Mouse (Mus musculus) lung, adult 2 months (tissue): ENCODE data around the gene Olfr1324. TPM values are rescaled to one million over a fixed set of nuclear protein-coding genes. Genes with fewer than 3 reads are reported as not detected.
"Not testable (repeated sequence)": the region's sequence is repeated elsewhere in the genome, so short reads cannot be mapped to it uniquely, and the experiment has no call there.

ENCODE experiments used
- DNase-seq: peaks from one replicate; pipeline ENCODE4 v3.0.0; 2022
- H3K4me1 ChIP-seq: fragments of 200-500 bp; 2 replicates; pipeline ENCODE4 v1.6.1; 2011; ENCODE audit warnings: low read length; ENCODE audit not compliant: control insufficient read depth, insufficient read depth
- H3K4me3 ChIP-seq: fragments of 200-500 bp; replicated peaks from 2 replicates; pipeline ENCODE3; 2011; ENCODE audit warnings: low read depth, mild to moderate bottlenecking, control low read depth, low read length; ENCODE audit errors: extremely low read depth
- CTCF ChIP-seq: fragments of 200-500 bp; IDR thresholded peaks from 2 replicates; pipeline ENCODE4 v1.5.1; 2011; ENCODE audit warnings: mild to moderate bottlenecking, low read length, control low read depth; ENCODE audit not compliant: insufficient read depth
- POLR2A ChIP-seq: fragments of 200-500 bp; IDR thresholded peaks from 2 replicates; pipeline ENCODE4 v1.6.1; 2011; ENCODE audit warnings: low read depth, mild to moderate bottlenecking, control low read depth, low read length, borderline replicate concordance; ENCODE audit errors: extremely low read depth
- WGBS: fragments of 180-500 bp; shearing (Covaris S2); methylation state at CpG from one replicate; pipeline ENCODE4 v1.1.7; 2018; 5-methylcytosine and 5-hydroxymethylcytosine counted together
- polyA plus RNA-seq: library from polyadenylated mRNA; depleted of rRNA; stranded (reverse); fragments of >200 nt; gene quantifications from 2 replicates; pipeline ENCODE4 v1.2.3, GENCODE M21; 2012; rRNA removed

Olfr1324 gene
- not detected in 2 replicates for polyA plus RNA-seq

DNA sequence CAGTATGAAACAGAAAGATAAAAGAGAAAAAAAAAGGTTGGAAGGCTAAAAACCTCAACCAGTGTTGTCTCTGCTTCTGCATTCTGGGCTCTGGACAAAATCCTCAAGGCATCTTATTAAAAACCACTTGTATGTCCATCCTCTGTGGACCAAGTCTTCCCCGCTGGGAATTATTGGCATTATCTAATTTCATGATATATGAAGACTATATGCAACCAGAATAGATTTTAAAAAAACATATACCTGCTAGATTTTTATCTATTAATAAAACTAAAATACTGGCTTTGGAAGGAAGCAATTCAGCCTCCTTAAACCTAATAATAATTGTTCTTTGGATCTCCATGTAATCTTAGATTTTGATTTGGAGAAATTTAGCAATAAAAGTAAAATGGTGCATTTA, at the start of gene Olfr1324:
Gene Olfr1324, minus strand, starts transcription at position 101 of the 400 bp plus-strand sequence.
- H3K4me3 ChIP-seq = no peak within 1 kb of the TSS
- no peak for DNase-seq
- no peak for TF ChIP-seq CTCF
- no peak for TF ChIP-seq POLR2A
- 79% methylated on average over 1 of the region's 1 CpGs for WGBS
- H3K4me1 ChIP-seq = no peaks in the 10 kb centered on the region

DNA sequence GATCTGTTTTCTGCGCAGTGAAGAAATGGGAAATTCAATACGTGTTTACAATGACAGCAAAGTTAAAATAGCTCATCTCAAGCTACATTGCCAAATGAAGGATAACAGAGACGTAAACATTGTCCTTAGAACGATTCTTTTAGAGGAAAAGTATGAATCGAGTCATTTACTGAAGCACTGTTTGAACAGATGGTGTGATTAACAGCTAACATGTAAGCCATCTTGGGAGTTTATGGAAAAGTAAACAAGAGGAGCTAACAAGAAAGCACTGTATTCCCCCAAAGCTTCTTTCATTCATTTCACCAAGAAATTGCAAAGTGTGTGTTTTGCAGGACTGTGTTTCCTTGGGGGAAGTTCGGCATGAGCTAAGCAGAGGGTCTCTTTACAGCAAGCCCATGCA, 42.0 kb upstream of the Olfr1324 start:
- not testable (repeated sequence) for H3K4me3 ChIP-seq, DNase-seq
- whole genome bisulfite sequencing = 68% methylated on average over 6 of the region's 6 CpGs

DNA sequence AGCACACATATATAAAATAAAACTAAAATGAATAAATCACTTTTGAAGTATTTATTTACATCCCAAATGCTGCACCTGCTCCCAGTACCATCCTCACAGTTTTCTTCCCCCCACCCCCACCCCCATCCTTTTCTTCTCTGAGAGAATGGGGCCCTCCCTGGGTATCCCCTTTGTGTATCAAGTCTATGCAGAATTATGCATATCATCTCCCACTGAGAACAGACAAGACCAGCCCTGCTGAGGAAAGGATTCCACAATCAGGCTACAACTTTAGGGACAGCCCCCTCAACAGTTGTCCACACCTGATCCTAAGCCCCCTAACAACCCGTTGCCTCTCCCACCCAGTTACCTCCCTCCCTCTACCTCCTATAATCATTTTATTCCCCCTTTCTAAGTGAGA, 27.8 kb upstream of the Olfr1324 start:
- DNase-seq = no peak
- no peak for TF ChIP-seq CTCF
- TF ChIP-seq POLR2A = no peak
- Histone ChIP-seq H3K4me1 (no peaks in the 10 kb centered on the region), H3K4me3 (no peak overlapping the region)
- WGBS = 45% methylated on average over 1 of the region's 1 CpGs

More for the DNA sequence above, 42.0 kb upstream of the Olfr1324 start:
- not testable (repeated sequence) for H3K4me1 ChIP-seq

DNA sequence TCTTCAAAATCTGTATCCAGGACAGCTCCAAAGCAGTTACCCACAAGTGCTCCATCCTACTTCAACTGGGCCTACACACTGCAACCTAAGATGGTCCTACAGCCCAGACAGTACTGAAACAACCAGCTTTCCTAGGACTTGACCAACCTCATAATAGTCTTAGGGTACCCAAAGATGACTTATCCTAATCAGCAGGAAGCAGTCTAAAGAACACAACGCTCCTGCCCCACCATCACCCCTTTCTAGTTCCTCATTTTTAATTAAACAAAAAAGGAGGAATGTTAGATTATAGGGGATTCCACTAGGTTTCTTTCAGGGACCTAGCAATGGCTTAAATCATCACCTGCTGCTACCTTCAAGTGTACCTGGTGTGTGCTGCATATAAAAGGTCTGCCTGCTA, 15.1 kb upstream of the Olfr1324 start:
- TF ChIP-seq POLR2A = no peak
- TF ChIP-seq CTCF = no peak
- WGBS = 69% methylated on average over 1 of the region's 1 CpGs
- no peak for DNase-seq
- Histone ChIP-seq H3K4me1 (no peaks in the 10 kb centered on the region), H3K4me3 (no peak overlapping the region)

DNA sequence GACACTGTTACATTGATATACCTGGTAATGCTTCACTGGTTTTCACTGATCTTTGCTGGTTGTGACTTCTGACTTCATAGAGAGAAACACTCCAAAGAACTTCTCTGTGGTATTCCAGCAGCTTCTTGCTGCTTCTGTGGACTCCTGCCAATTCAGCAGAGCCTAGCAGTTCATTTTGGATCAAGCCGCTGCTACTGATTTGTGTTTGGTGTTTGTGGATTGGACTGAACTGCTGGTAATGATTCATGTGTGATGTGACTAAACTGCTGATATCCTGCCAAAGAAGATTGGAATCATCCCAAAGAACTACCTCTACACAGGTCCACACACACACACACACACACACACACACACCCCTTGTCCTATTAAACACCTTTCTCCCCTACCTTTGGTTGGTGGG, 14.4 kb upstream of the Olfr1324 start:
- no peak for DNase-seq
- no peak for TF ChIP-seq POLR2A
- TF ChIP-seq CTCF = no peak
- no peaks in the 10 kb centered on the region for H3K4me1 ChIP-seq
- H3K4me3 ChIP-seq = no peak overlapping the region
- WGBS = 100% methylated on average over 1 of the region's 1 CpGs

DNA sequence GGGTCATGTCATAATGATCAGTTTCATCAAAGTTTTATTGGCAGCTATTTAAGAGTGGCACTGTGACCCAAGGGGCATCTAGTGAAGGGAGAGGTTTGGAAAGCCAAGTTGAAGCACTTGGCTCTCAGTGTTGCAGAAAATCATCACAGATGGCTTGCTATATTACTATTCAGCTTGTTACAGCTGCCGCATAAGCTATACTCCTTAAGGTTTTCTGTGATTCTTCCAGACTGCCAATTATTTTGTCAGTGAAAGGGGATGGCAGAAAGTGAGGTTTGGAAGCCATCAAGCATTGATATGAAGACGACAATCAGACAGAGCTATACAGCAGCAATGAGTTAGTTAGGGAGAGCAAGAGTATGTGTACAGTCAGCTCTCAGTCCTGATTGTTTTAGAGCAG, 4.2 kb upstream of the Olfr1324 start:
- TF ChIP-seq CTCF = no peak
- TF ChIP-seq POLR2A = no peak
- no peak overlapping the region for H3K4me3 ChIP-seq
- 81% methylated on average over 2 of the region's 2 CpGs for WGBS
- no peaks in the 10 kb centered on the region for H3K4me1 ChIP-seq
- DNase-seq = no peak

DNA sequence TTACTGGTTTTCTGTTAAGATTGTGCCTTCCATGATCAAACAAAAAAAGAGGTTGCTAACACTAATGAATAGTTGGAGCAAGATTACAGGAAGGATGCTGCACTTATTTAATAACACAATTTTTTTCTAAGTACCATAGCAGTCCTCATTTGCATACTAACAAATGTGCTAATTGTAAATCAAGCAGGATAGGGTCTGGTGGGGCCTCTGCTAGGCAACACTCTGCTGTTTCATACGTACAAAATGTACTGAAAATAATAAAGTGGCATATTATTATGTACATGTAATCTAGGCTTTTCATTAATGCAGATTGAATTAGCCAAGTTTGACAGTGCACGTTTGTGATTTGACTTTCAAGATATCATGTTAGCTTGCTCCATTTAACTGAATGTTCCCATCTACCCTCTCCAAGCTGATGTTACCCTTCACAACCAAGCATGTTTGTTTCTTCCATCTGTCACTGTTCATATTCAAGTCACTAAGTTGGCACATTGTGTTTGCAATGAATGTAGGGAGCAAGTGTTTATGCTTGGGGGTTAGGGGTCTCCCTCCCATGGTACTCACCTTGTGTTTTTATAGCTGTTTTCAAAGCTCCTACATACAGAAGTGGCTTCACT, 478 bp downstream of the Olfr1324 start:
- WGBS = 44% methylated on average over 2 of the region's 2 CpGs
- TF ChIP-seq CTCF = no peak
- TF ChIP-seq POLR2A = no peak
- H3K4me1 ChIP-seq = no peaks in the 10 kb centered on the region
- no peak overlapping the region for H3K4me3 ChIP-seq
- DNase-seq = no peak

DNA sequence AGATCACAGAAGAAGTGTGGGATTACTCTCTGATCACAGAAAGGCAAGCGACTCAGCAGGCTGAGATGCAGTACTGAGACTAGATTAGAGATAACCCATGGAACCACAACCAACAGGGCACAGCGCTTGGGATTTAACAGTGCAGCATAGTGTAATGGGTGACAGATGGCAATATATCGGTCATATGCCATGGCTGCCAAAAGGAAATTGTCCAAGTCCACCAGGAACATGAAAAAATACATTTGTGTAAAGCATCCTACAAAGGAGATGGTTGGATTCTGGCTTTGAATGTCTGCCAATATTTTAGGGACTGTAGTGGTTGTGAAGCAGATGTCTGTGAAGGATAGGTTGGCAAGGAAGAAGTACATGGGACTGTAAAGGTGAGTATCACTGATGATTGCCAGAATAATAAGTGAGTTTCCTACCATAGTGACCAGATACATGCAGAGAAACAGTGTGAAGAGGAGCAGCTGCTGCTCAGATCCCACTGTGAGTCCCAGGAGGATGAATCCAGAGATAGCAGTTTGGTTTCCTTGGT, 2.3 kb downstream of the Olfr1324 start:
- 77% methylated on average over 3 of the region's 3 CpGs for WGBS
- H3K4me1 ChIP-seq = no peaks in the 10 kb centered on the region
- TF ChIP-seq POLR2A (no peak), CTCF (no peak)

DNA sequence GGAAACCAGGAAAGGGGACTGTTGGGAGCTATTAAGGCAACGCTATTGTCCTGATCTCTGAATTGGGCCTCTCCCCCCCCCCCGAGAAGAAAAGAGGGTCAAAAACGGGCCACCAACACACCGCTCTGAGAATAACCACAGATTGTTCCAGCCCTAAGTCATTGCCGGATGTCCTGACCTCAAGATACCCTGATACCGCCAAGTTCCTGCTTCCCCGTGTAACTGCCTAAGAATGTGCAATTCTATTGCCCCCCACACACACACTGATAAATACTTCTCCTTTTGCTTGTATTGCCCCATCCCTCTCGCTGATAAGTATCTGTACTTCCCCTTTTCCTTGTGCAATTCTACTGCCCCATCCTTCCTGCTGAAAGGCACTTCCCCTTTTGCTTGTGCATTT, 17.9 kb downstream of the Olfr1324 start:
- 73% methylated on average over 8 of the region's 8 CpGs for WGBS
- DNase-seq, H3K4me1 ChIP-seq, H3K4me3 ChIP-seq: not testable (repeated sequence)

More for the DNA sequence above, 2.3 kb downstream of the Olfr1324 start:
- no peak overlapping the region for H3K4me3 ChIP-seq
- no peak for DNase-seq

DNA sequence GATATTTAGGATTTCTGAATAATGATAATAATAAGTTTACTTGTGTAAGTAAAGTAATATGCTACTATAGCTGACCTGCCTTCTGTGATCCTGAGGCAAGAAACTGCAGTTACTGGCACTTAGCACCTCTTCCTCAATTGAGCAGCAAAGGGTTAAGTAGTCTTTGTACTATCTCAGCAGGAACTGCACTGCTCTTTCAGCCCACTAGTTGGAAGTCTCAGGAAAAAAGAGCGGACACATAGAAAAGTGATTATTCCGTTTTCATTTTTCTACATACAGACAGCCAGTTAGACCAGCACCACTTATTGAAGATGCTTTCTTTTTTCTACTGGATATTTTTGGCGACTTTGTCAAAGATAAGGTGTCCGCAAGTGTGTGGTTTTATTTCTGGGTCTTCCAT, 37.7 kb downstream of the Olfr1324 start:
- DNase-seq, H3K4me3 ChIP-seq, H3K4me1 ChIP-seq: not testable (repeated sequence)
- 69% methylated on average over 4 of the region's 4 CpGs for WGBS
